Mouse (Mus musculus) naive thymus-derived CD4-positive, alpha-beta T cell, adult 2 months (primary cell): ENCODE results near the gene Gp1ba.
A peak's percentile ranks its signal among the peaks of the same experiment; 100 is the strongest.

Experiments used
- DNase-seq: peaks from one replicate; pipeline ENCODE4 v3.0.0-alpha.2; 2011; ENCODE audit warnings: low read depth

Gp1ba gene

GRCm38 (mm10) chr11:70670483-70670882 is 31.6 kb downstream of the Gp1ba start:
- no peak for DNase-seq

GRCm38 (mm10) chr11:70671333-70672047 is 32.6 kb downstream of the Gp1ba start:
- no peak for DNase-seq

DNA sequence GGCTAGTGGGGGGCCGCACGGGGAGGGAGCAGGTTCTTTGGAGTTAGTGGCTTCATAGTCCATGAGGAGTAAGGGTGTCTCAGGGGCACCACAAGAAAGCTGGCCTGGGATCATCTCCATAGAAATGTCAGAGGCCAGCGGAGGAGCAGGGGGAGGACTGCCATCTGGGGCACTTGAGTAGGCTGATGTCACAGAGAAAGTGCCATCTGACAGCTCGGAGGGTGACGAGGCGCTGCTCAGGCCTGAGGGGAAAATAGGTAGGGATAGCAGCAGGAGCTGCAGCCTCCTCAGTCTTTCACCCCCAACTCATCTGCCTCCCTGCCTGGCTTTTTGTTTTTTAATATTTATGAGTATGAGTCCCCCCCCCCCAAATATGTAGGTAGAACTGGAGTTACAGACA is 35.1 kb downstream of the Gp1ba start:
- no peak for DNase-seq

DNA sequence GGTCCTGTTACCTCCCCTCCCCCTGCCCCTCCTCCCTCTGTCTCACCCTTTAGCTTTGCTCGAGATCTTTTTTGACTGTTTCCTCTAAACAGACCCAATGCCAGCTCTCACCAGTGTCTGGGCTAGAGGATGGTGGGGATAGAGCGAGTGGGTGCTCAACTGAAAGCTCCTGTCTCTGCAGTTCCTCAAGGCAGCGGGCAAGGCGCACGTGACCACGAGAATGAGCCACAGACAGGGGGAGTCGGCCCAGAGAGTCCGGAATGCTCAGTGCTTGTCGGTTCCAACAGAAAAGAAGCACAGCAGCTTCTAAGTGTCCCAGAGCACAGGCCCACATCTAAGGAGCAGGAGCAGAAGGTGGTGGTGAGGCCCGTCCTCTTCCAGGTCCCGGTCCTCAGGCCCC is 35.6 kb downstream of the Gp1ba start:
- no peak for DNase-seq

DNA sequence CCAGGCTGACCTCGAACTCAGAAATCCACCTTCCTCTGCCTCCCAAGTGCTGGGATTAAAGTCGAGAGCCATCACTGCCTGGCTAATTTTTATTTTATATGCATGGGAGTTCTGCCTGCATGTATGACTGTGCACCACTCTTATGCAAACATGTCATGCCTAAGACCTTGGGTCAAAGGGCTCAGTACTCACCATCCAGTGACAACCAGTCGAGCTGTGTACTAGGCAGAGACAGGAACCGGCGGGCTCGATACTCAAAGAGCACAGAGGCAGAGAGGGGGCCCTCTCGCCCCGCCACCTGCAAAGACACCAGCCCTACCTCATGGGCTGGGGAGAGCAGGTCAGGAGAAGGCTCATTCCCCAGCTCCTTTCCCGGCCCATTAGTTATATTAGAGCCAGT is 39.2 kb downstream of the Gp1ba start:
- DNase-seq, result no peak

GRCm38 (mm10) chr11:70678576-70678975 is 39.7 kb downstream of the Gp1ba start:
- no peak for DNase-seq

DNA sequence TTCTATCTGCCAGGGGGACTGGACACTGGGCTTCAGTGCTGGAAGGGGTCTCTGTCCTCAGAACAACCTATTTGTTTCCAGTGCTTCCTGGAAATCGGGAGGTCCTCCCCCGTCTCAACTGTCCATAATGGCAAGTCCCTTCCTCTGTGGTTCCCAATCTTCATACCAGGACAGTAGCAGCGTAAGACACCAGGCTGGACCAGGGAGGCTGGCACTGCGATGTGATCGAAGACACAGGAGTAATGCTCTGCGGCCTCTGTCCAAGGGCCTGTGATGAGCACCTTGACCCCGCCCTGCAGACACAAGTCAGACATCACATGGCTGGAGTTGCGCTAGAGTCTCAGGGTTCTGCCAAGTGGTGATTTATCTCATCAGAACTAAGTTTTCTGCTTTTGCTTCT is 40.4 kb downstream of the Gp1ba start:
- DNase-seq, result no peak

DNA sequence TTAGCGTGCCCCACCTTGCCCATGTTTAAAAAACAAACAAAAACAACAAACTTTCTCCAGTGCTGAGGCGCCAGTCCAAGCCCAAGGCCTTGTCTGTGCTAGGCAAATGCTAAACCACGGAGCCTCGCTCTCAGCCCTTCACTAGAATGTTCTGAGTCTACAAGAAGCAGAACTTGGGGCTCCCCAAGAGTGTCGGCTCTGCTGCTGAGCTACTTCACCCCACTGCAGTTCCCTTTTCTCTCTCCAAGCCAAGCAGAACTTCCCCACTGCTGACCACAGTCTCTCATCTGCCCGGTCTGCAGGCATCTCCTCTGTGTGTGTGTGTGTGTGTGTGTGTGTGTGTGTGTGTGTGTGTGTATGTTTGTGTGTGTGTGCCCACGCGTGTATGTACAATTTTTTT is 41.0 kb downstream of the Gp1ba start:
- DNase-seq, result no peak

DNA sequence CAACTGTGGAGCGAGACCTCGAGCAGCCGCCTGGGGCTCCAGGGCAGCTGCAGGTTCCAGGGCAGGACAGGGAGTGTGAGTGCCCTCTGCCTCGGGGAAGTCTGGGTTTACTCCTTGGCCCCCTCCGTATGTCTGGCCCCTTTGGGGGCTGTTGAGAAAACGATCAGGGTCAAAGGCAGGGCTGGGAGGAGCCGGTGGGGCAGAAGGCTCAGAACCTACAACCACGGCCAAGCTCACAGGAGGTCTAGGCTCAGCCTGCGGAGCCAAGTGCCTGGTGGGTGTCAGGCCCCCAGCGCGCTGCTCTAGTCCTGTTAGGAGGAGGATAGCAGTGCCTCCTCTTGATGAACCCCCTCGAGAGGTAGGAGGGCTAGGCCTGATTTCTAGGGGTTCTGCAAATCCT is 42.2 kb downstream of the Gp1ba start:
- DNase-seq, result no peak

DNA sequence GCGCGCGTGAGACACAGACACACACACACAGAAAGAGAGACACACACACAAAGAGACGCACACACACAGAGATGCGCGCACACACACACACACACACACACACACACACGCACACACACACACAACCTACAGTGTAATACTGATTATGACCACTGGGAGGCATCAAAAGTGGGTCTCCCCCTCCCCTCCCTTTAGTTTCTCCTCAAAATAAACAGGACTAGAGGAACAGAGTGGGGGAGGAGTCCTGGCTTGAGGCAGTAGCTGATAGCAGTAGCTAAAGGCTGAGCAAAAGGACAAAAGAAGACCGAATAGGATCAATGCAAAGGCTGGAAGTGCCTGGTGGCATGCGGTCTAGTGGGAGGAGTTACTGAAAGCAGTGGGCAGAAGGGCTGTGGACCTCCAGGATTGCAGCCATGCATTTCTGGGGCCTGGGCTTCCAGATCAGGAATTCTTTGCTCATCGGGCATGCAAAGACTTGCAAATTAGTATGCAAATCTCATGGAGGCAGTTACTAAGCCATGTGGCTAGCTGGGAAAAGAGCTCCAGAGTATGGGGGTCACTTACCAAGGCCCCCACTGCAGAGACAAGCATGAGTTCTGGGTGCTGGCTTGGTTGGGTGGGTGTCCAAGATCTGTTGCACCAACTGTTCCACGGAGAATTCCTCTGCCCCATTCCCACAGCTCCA is 43.1 kb downstream of the Gp1ba start:
- peak; percentile 78 for DNase-seq

DNA sequence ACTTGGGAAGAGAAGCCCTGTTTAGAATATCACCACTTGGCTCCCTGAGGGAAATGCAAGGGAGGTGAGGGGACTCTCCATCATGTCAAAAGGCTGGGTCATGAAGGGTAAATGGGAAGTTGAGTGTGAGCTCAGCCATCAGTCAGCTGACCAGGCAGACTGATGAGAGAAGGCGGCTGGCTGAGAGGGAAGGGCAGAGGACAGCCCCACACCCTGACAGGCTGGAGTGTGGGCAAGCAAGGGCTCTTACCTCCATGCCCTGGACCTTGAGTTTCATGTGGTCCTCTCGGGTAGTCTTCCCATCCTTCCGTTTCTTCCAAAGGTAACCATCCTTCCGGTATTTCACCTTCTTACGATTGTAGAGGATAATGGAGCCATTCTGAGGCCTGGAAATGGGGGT is 44.7 kb downstream of the Gp1ba start:
- no peak for DNase-seq

- DNase-seq, result no peak
These were observed 48.1 kb downstream of the Gp1ba start for GRCm38 (mm10) chr11:70686901-70687566.

DNA sequence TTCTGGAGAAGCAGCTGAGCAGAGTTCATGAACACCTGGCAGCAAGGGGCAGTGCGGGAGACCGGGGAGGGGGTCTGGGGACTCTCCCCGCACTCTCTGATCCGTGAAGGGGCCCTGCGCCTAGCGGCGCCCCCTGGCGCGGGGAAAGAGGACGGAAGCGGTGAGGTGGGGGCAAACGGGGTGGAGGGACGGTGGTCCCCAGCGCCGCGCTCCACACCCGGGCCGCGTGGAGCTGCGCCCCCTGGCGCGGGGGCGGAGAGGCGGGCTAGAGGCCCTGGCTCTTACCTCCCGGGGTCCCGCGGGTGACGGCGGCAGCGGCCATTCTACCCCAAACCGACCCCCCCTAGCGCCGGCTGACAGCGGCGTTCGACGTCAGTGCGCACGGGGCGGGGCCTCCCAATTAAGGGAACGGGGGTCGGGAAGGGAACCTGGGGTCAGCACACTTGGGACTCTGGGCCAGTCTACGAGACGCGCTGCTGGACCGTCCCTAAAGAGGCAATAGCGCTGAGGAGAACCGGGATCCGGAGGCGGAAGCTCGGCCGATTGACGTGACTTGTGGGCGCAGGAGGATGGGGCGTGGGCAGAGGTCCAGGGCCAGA is 48.8 kb downstream of the Gp1ba start, which contains the start of gene Camta2:
Gene Camta2 (minus strand): TSS at position 505 of the 599 bp plus-strand sequence.
- peak; percentile 79 for DNase-seq

GRCm38 (mm10) chr11:70688372-70688771 is 49.5 kb downstream of the Gp1ba start:
- DNase-seq, result no peak

GRCm38 (mm10) chr11:70689578-70689977 is 50.7 kb downstream of the Gp1ba start:
- DNase-seq, result no peak
